Mouse (Mus musculus): ENCODE measurements around the gene Ccdc155. TPM values are rescaled to one million over a fixed set of nuclear protein-coding genes. Genes with fewer than 3 reads are reported as not detected.

The Ccdc155 gene
- polyA plus RNA-seq, 1 experiment from 2014 or later: 1.2 TPM

GRCm38 (mm10) chr7:45147899-45148298 lies 56.8 kb downstream of the Ccdc155 start:
- WGBS: 89% methylated on average over 11 of the region's 11 CpGs
- H3K27ac ChIP-seq: no peak overlapping the region
- no peak overlapping the region for H3K9ac ChIP-seq
- H3K27me3 ChIP-seq: no peaks in the 10 kb centered on the region
- no peak overlapping the region for H3K4me3 ChIP-seq (replicated peaks)
- H3K36me3 ChIP-seq (replicated peaks): peaks cover 28% of the 10 kb centered on the region
- H3K9me3 ChIP-seq: no peaks in the 10 kb centered on the region
- peaks cover 17% of the 10 kb centered on the region for H3K4me1 ChIP-seq
- no peak for ATAC-seq (ENCODE audit: low FRiP score)
- H3K4me2 ChIP-seq: no peak overlapping the region

- Histone ChIP-seq H3K27me3 (no peaks in the 10 kb centered on the region), H3K27ac (no peak overlapping the region), H3K4me2 (no peak overlapping the region), H3K4me3 (replicated peaks) (no peak overlapping the region), H3K9ac (no peak overlapping the region), H3K4me1 (peaks cover 17% of the 10 kb centered on the region), H3K9me3 (no peaks in the 10 kb centered on the region), H3K36me3 (replicated peaks) (peaks cover 33% of the 10 kb centered on the region)
- WGBS: 93% methylated on average over 11 of the region's 11 CpGs
- ATAC-seq (ENCODE audit: low FRiP score): no peak
These were observed 57.4 kb downstream of the Ccdc155 start for GRCm38 (mm10) chr7:45147267-45147666.

GRCm38 (mm10) chr7:45145460-45145859 lies 59.2 kb downstream of the Ccdc155 start:
- peaks cover 8% of the 10 kb centered on the region; the same call in 1 of the 2 replicates for H3K4me1 ChIP-seq
- WGBS: 94% methylated on average over 8 of the region's 8 CpGs
- H3K9ac ChIP-seq: no peak overlapping the region
- no peak overlapping the region for H3K4me2 ChIP-seq
- no peak overlapping the region for H3K4me3 ChIP-seq (replicated peaks)
- no peak overlapping the region for H3K27ac ChIP-seq
- no peak for ATAC-seq (ENCODE audit: low FRiP score)
- H3K9me3 ChIP-seq: no peaks in the 10 kb centered on the region
- no peaks in the 10 kb centered on the region for H3K27me3 ChIP-seq
- peaks cover 37% of the 10 kb centered on the region for H3K36me3 ChIP-seq (replicated peaks)

GRCm38 (mm10) chr7:45144368-45145174 lies 60.1 kb downstream of the Ccdc155 start:
- no peaks in the 10 kb centered on the region for H3K27me3 ChIP-seq
- WGBS: 87% methylated on average over 13 of the region's 13 CpGs

GRCm38 (mm10) chr7:45141914-45142313 lies 62.8 kb downstream of the Ccdc155 start:
- Histone ChIP-seq H3K27me3 (peaks cover 12% of the 10 kb centered on the region), H3K4me3 (replicated peaks) (no peak overlapping the region), H3K36me3 (replicated peaks) (peaks cover 33% of the 10 kb centered on the region), H3K4me2 (no peak overlapping the region), H3K9ac (no peak overlapping the region), H3K9me3 (no peaks in the 10 kb centered on the region), H3K27ac (no peak overlapping the region), H3K4me1 (no peaks in the 10 kb centered on the region)
- WGBS: 93% methylated on average over 5 of the region's 5 CpGs
- no peak for ATAC-seq (ENCODE audit: low FRiP score)

More at GRCm38 (mm10) chr7:45144368-45145174, 60.1 kb downstream of the Ccdc155 start:
- Histone ChIP-seq H3K4me3 (replicated peaks) (no peak overlapping the region), H3K9ac (no peak overlapping the region), H3K27ac (no peak overlapping the region), H3K4me1 (peaks cover 2% of the 10 kb centered on the region; the same call in 1 of the 2 replicates), H3K9me3 (no peaks in the 10 kb centered on the region), H3K36me3 (replicated peaks) (peaks cover 37% of the 10 kb centered on the region), H3K4me2 (no peak overlapping the region)
- no peak for ATAC-seq (ENCODE audit: low FRiP score)

- H3K27ac ChIP-seq: no peak overlapping the region
- H3K36me3 ChIP-seq (replicated peaks): peaks cover 33% of the 10 kb centered on the region
- no peak overlapping the region for H3K4me2 ChIP-seq
- H3K9ac ChIP-seq: no peak overlapping the region
- no peak overlapping the region for H3K4me3 ChIP-seq (replicated peaks)
- no peaks in the 10 kb centered on the region for H3K4me1 ChIP-seq
- WGBS: 91% methylated on average over 3 of the region's 3 CpGs
- peaks cover 12% of the 10 kb centered on the region for H3K27me3 ChIP-seq
- ATAC-seq (ENCODE audit: low FRiP score): no peak
- no peaks in the 10 kb centered on the region for H3K9me3 ChIP-seq
These were observed 63.4 kb downstream of the Ccdc155 start for GRCm38 (mm10) chr7:45141319-45141718.

GRCm38 (mm10) chr7:45139904-45140723 lies 64.6 kb downstream of the Ccdc155 start:
- ATAC-seq (ENCODE audit: low FRiP score): no peak
- H3K4me1 ChIP-seq: peaks cover 6% of the 10 kb centered on the region; the same call in 1 of the 2 replicates
- H3K27me3 ChIP-seq: peaks cover 21% of the 10 kb centered on the region
- H3K4me3 ChIP-seq (replicated peaks): no peak overlapping the region
- no peak overlapping the region for H3K27ac ChIP-seq
- whole genome bisulfite sequencing: 79% methylated on average over 8 of the region's 8 CpGs
- H3K9me3 ChIP-seq: no peaks in the 10 kb centered on the region
- peaks cover 28% of the 10 kb centered on the region for H3K36me3 ChIP-seq (replicated peaks)
- no peak overlapping the region for H3K4me2 ChIP-seq
- H3K9ac ChIP-seq: no peak overlapping the region

- WGBS: 76% methylated on average over 1 of the region's 1 CpGs
- Histone ChIP-seq H3K4me3 (replicated peaks) (no peak overlapping the region), H3K27ac (no peak overlapping the region), H3K27me3 (peaks cover 29% of the 10 kb centered on the region), H3K9ac (no peak overlapping the region), H3K36me3 (replicated peaks) (peaks cover 12% of the 10 kb centered on the region), H3K9me3 (no peaks in the 10 kb centered on the region), H3K4me1 (peaks cover 6% of the 10 kb centered on the region; the same call in 1 of the 2 replicates), H3K4me2 (no peak overlapping the region)
- no peak for ATAC-seq (ENCODE audit: low FRiP score)
These were observed 66.3 kb downstream of the Ccdc155 start for GRCm38 (mm10) chr7:45138403-45138802.

- Histone ChIP-seq H3K4me3 (replicated peaks) (no peak overlapping the region), H3K27ac (no peak overlapping the region), H3K9me3 (no peaks in the 10 kb centered on the region), H3K4me1 (peaks cover 6% of the 10 kb centered on the region; the same call in 1 of the 2 replicates), H3K9ac (no peak overlapping the region), H3K27me3 (peaks cover 29% of the 10 kb centered on the region), H3K4me2 (no peak overlapping the region), H3K36me3 (replicated peaks) (peaks cover 5% of the 10 kb centered on the region)
- WGBS: 89% methylated on average over 12 of the region's 12 CpGs
- ATAC-seq (ENCODE audit: low FRiP score): no peak
These were observed 67.3 kb downstream of the Ccdc155 start for GRCm38 (mm10) chr7:45137171-45138006.

- H3K9ac ChIP-seq: peak within 1 kb of the TSS; percentile 53
- no peak within 1 kb of the TSS for H3K27ac ChIP-seq
These were observed 68.6 kb downstream of the Ccdc155 start, which contains the start of the genes Gm45713 and Flt3l for GRCm38 (mm10) chr7:45135993-45136567. TSS of gene Gm45713 (minus strand) at chr7:45136231. TSS of gene Flt3l (minus strand) at chr7:45136432.

GRCm38 (mm10) chr7:45135370-45135769 lies 69.3 kb downstream of the Ccdc155 start:
- H3K4me2 ChIP-seq: peak overlapping the region; percentile 57
- no peak overlapping the region for H3K9ac ChIP-seq
- H3K9me3 ChIP-seq: no peaks in the 10 kb centered on the region
- H3K36me3 ChIP-seq (replicated peaks): no peaks in the 10 kb centered on the region
- H3K27ac ChIP-seq: no peak overlapping the region
- 89% methylated on average over 3 of the region's 3 CpGs for WGBS
- ATAC-seq (ENCODE audit: low FRiP score): no peak
- 0 out of 2 replicates have a peak overlapping the region, but pooled peaks have one; percentile 39 for H3K4me3 ChIP-seq (replicated peaks)
- H3K4me1 ChIP-seq: peaks cover 6% of the 10 kb centered on the region; the same call in 1 of the 2 replicates
- peaks cover 29% of the 10 kb centered on the region for H3K27me3 ChIP-seq

More at GRCm38 (mm10) chr7:45135993-45136567, 68.6 kb downstream of the Ccdc155 start, which contains the start of the genes Gm45713 and Flt3l:
- Histone ChIP-seq H3K4me2 (peak within 1 kb of the TSS; percentile 57), H3K4me3 (replicated peaks) (peak within 1 kb of the TSS; percentile 39), H3K27me3 (peaks cover 29% of the 10 kb centered on the region), H3K9me3 (no peaks in the 10 kb centered on the region), H3K36me3 (replicated peaks) (no peaks in the 10 kb centered on the region), H3K4me1 (peaks cover 6% of the 10 kb centered on the region; the same call in 1 of the 2 replicates)
- peak; percentile 84 for ATAC-seq (ENCODE audit: low FRiP score)
- WGBS: 2% methylated on average over 29 of the region's 29 CpGs
